Mouse (Mus musculus) ovary, postnatal 36 days (tissue): ENCODE results near the gene Srebf1.

Experiments
- DNase-seq: peaks from one replicate; pipeline ENCODE4 v3.0.0; 2022; ENCODE audit warnings: low spot score, mixed read lengths

Srebf1 gene

GRCm38 (mm10) chr11:60222469-60223236 is at the start of gene Srebf1:
Gene Srebf1 (minus strand): TSS chr11:60222581.
- peak; percentile 86 for DNase-seq

GRCm38 (mm10) chr11:60268563-60268962 is 46.2 kb upstream of the Srebf1 start:
- DNase-seq: no peak

- no peak for DNase-seq
These were observed 43.0 kb upstream of the Srebf1 start for GRCm38 (mm10) chr11:60265271-60265985.

- DNase-seq: no peak
These were observed 42.3 kb upstream of the Srebf1 start for GRCm38 (mm10) chr11:60264651-60265050.

- DNase-seq: no peak
These were observed 40.0 kb upstream of the Srebf1 start for GRCm38 (mm10) chr11:60262396-60262795.

- no peak for DNase-seq
These were observed 38.4 kb upstream of the Srebf1 start for GRCm38 (mm10) chr11:60260743-60261142.

- DNase-seq: no peak
These were observed 35.3 kb upstream of the Srebf1 start for GRCm38 (mm10) chr11:60257696-60258095.

GRCm38 (mm10) chr11:60256713-60257112 is 34.3 kb upstream of the Srebf1 start:
- no peak for DNase-seq

- no peak for DNase-seq
These were observed 33.8 kb upstream of the Srebf1 start for GRCm38 (mm10) chr11:60256176-60256681.

GRCm38 (mm10) chr11:60255639-60256038 is 33.3 kb upstream of the Srebf1 start:
- no peak for DNase-seq

GRCm38 (mm10) chr11:60255181-60255580 is 32.8 kb upstream of the Srebf1 start:
- DNase-seq: no peak

GRCm38 (mm10) chr11:60254308-60254707 is 31.9 kb upstream of the Srebf1 start:
- no peak for DNase-seq

GRCm38 (mm10) chr11:60253546-60253945 is 31.2 kb upstream of the Srebf1 start:
- DNase-seq: no peak

- DNase-seq: no peak
These were observed 28.7 kb upstream of the Srebf1 start for GRCm38 (mm10) chr11:60250971-60251643.

GRCm38 (mm10) chr11:60249885-60250284 is 27.5 kb upstream of the Srebf1 start:
- no peak for DNase-seq

- no peak for DNase-seq
These were observed 26.4 kb upstream of the Srebf1 start for GRCm38 (mm10) chr11:60248596-60249404.

- DNase-seq: no peak
These were observed 25.6 kb upstream of the Srebf1 start for GRCm38 (mm10) chr11:60247753-60248550.

GRCm38 (mm10) chr11:60246077-60246476 is 23.7 kb upstream of the Srebf1 start:
- no peak for DNase-seq

- no peak for DNase-seq
These were observed 22.2 kb upstream of the Srebf1 start for GRCm38 (mm10) chr11:60244503-60245143.

GRCm38 (mm10) chr11:60240509-60240908 is 18.1 kb upstream of the Srebf1 start:
- no peak for DNase-seq
